Mouse (Mus musculus) lung, embryonic 16.5 days (tissue): Measurements from ENCODE around the gene Rad51b. TPM values are rescaled to one million over a fixed set of nuclear protein-coding genes. Genes with fewer than 3 reads are reported as not detected.
A peak's percentile ranks its signal among the peaks of the same experiment; 100 is the strongest.

Experiments
- ATAC-seq: fragments of 200-750 bp; cut with Nextera tagmentation; 2 replicates; pipeline ENCODE4 v1.8.0; 2017; ENCODE audit warnings: low read depth, mild to moderate bottlenecking, moderate library complexity
- H3K27ac ChIP-seq: fragments of 300-500 bp; sonication (generic); 2 replicates; pipeline ENCODE4 v1.5.1; 2014; ENCODE audit warnings: mild to moderate bottlenecking, control low read depth, low read length
- H3K27me3 ChIP-seq: fragments of 300-500 bp; sonication (generic); 2 replicates; pipeline ENCODE4 v1.6.1; 2014; ENCODE audit warnings: low read depth, low read length, mixed read lengths; ENCODE audit not compliant: control insufficient read depth, insufficient read depth
- H3K36me3 ChIP-seq: fragments of 300-500 bp; sonication (generic); 2 replicates; pipeline ENCODE4 v1.6.1; 2014; ENCODE audit warnings: low read length; ENCODE audit not compliant: control insufficient read depth, insufficient read depth
- H3K4me1 ChIP-seq: fragments of 300-500 bp; sonication (generic); replicated peaks from 2 replicates; pipeline ENCODE4 v1.6.1; 2014; ENCODE audit warnings: low read length, mixed read lengths; ENCODE audit not compliant: control insufficient read depth, insufficient read depth
- H3K4me2 ChIP-seq: fragments of 300-500 bp; sonication (generic); 2 replicates; pipeline ENCODE4 v1.6.1; 2014; ENCODE audit warnings: low read depth, low read length, control low read depth
- H3K4me3 ChIP-seq: fragments of 300-500 bp; sonication (generic); 2 replicates; pipeline ENCODE4 v1.5.1; 2014; ENCODE audit warnings: mild to moderate bottlenecking, low read length, control low read depth
- H3K9ac ChIP-seq: fragments of 300-500 bp; sonication (generic); 2 replicates; pipeline ENCODE4 v1.6.1; 2014; ENCODE audit warnings: low read length, control low read depth
- H3K9me3 ChIP-seq: fragments of 300-500 bp; sonication (generic); 2 replicates; pipeline ENCODE4 v1.6.1; 2016; ENCODE audit warnings: low read length; ENCODE audit not compliant: control insufficient read depth
- WGBS: fragments of 180-500 bp; shearing (Covaris S2); extraction: QIAGEN DNeasy Blood & Tissue Kit; methylation state at CpG from one replicate; pipeline ENCODE4 v1.1.7; 2014; 5-methylcytosine and 5-hydroxymethylcytosine counted together
- polyA plus RNA-seq: library from polyadenylated mRNA; unstranded; fragments of >200 nt; fragmentation: Nextera tagmentation; extraction: Ambion mirVana; gene quantifications from 2 replicates; pipeline ENCODE4 v1.2.1, GENCODE M21; 2015

Gene Rad51b
- polyA plus RNA-seq, 1 experiment from 2014 or later, result 7.6 TPM

DNA sequence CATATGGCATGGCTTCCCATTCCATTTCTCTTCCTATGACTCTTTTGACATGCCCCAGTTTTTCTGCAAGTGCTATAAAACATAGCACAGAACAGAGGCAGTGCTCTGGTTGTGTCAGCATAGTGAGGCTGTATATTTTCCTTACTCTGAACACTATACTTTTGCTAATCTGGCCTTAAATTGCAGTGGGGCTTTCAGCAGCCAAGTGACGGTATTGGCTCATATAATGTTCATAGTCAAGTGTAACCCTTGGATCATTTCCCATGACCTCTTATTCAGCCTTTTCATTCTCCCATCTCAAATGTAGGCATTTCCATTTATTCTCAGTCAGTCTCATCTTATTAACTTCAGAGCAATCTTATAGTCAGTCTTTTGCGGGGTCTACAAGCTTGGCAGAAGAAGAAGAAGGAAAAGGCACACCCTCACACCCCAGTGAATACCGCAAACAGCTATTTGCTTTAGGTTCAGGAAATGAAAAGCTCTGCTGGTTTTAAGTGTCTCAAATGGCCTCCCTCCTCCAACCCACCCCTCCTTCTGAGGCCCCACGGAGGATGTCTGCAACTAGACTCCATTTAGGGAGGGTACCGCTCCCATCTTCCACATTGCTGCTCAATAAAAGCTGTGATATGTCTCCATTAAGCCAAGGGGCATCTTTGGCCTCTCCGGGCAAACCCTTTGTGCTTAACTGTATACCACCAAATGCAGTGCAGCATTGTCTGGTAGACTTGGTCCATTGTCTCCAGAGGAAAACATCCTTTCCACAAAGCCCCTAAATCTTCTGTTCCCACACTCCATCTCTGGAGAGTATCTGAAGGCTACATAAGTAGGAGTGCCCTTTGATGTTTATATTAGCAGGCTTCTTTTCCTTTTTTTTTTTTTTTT, 277.3 kb downstream of the Rad51b start:
- H3K4me3 ChIP-seq, result no peak overlapping the region
- WGBS, result 61% methylated on average over 6 of the region's 6 CpGs
- H3K27me3 ChIP-seq, result no peaks in the 10 kb centered on the region
- H3K9ac ChIP-seq, result no peak overlapping the region
- no peaks in the 10 kb centered on the region; the same call in 1 of the 2 replicates for H3K9me3 ChIP-seq
- no peaks in the 10 kb centered on the region for H3K36me3 ChIP-seq
- peaks cover 6% of the 10 kb centered on the region; the same call in 1 of the 2 replicates for H3K4me1 ChIP-seq
- ATAC-seq, result no peak; the same call in 1 of the 2 replicates
- H3K4me2 ChIP-seq, result no peak overlapping the region
- H3K27ac ChIP-seq, result peak overlapping the region; percentile 66

DNA sequence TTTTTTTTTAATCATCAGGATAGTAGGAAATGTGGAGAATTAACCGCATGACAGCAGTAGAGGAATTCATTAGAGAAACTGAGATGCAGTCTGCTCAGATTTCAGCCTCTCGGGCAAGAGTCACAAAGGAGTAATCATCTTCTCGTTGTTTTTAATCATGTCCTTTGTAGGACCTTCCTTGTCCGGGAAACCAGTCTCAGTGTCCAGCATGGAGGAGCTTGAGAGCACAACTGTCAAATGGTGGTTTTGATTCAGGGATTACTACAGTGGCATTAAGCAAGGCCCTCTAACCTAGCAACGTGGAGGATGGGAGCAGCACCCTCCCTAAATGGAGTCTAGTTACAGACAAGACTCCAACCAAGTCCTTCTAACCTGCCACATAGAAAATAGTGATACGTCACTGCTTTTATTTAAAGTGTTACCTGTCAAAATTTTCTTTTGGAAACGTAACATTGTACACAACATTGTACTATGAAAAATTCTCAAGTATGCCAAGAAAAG, 278.0 kb downstream of the Rad51b start:
- ATAC-seq, result no peak
- H3K27ac ChIP-seq, result no peak overlapping the region
- WGBS, result 84% methylated on average over 7 of the region's 7 CpGs

DNA sequence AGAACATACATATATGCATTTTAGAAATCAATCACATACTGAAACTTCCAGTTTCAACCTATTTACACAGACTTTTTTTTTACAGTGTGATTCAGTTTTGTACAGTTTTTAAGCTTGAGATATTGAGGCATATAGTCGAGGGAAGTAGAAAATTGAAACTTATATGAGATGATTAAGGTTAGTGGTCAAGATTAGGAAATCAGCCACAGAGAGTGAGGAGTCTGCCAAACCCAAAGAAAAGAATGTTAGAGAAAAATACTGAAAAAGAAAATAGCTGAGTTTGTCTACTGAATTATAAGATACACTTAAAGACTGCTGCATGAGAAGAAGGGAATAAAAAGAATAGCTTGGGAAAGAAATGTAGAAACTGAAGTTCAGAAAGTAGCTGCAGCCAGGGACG, 280.4 kb downstream of the Rad51b start:
- 89% methylated on average over 2 of the region's 2 CpGs for WGBS

More for the DNA sequence above, 278.0 kb downstream of the Rad51b start:
- H3K36me3 ChIP-seq, result no peaks in the 10 kb centered on the region
- no peak overlapping the region for H3K4me3 ChIP-seq
- H3K27me3 ChIP-seq, result no peaks in the 10 kb centered on the region
- no peak overlapping the region for H3K4me2 ChIP-seq
- H3K9me3 ChIP-seq, result no peaks in the 10 kb centered on the region; the same call in 1 of the 2 replicates
- H3K9ac ChIP-seq, result no peak overlapping the region
- H3K4me1 ChIP-seq, result peaks cover 11% of the 10 kb centered on the region; the same call in 1 of the 2 replicates

DNA sequence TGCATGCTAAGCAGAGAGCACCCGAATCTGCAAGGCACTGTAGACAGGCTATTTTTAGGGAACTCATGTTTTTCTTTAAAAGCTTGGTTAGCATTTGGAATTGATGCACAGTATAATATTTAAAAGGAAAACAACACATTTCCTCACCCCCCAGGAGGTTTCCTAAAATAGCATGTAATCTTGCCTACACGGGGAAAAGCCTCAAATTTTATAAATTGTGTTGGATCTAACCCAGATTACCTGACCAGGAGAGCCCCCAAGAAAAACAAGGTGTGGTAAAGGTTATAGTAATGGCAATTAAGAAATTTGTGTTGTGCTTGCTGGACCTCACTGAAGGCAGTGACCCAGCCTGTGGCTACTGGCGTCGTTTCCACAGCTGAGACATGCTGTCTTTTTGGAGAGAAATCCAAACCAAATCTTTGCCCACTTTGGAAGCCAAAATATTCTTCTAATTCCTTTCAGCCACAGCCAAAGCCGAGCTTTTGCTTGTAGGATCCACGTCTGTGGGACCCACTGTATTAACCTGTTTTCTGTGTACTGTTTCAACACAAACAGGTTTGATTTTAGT, 282.0 kb downstream of the Rad51b start:
- Histone ChIP-seq H3K27me3 (no peaks in the 10 kb centered on the region), H3K4me3 (no peak overlapping the region), H3K36me3 (no peaks in the 10 kb centered on the region), H3K4me2 (no peak overlapping the region), H3K9ac (no peak overlapping the region), H3K9me3 (no peaks in the 10 kb centered on the region), H3K27ac (peak overlapping the region; percentile 62), H3K4me1 (peaks cover 14% of the 10 kb centered on the region; the same call in 1 of the 2 replicates)
- 74% methylated on average over 6 of the region's 6 CpGs for WGBS
- ATAC-seq, result no peak

More for the DNA sequence above, 280.4 kb downstream of the Rad51b start:
- H3K4me2 ChIP-seq, result no peak overlapping the region
- H3K27ac ChIP-seq, result no peak overlapping the region
- ATAC-seq, result no peak
- H3K9ac ChIP-seq, result no peak overlapping the region
- H3K4me3 ChIP-seq, result no peak overlapping the region
- no peaks in the 10 kb centered on the region for H3K36me3 ChIP-seq
- no peaks in the 10 kb centered on the region for H3K9me3 ChIP-seq
- H3K4me1 ChIP-seq, result peaks cover 14% of the 10 kb centered on the region; the same call in 1 of the 2 replicates
- H3K27me3 ChIP-seq, result no peaks in the 10 kb centered on the region

DNA sequence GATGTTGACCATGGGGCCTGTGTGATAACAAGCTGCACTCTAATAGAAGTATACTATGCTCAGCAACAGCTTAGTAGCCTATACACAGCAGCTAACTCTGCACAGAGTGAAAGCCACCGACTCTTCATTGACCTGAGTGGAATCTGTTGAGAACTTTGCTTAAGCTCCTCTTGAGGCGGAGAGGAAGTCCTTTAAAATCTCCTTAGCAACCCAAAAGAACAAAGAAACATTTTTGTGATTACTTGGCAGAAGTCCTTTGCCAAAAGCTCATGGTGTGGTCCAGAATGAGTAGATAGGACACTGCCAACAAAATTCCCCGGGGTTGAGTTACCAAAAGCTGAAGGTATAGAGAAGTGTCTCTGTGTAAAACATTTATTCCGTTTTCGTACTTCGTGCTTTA, 282.8 kb downstream of the Rad51b start:
- no peaks in the 10 kb centered on the region for H3K27me3 ChIP-seq
- H3K36me3 ChIP-seq, result no peaks in the 10 kb centered on the region
- 0 out of 2 replicates have a peak overlapping the region, but pooled peaks have one; percentile 7 for H3K4me2 ChIP-seq
- 52% methylated on average over 6 of the region's 6 CpGs for WGBS
- H3K4me3 ChIP-seq, result no peak overlapping the region
- H3K9me3 ChIP-seq, result no peaks in the 10 kb centered on the region
- no peak overlapping the region for H3K9ac ChIP-seq
- H3K4me1 ChIP-seq, result peaks cover 8% of the 10 kb centered on the region; the same call in 1 of the 2 replicates
- ATAC-seq, result peak; percentile 88
- H3K27ac ChIP-seq, result peak overlapping the region; percentile 80

DNA sequence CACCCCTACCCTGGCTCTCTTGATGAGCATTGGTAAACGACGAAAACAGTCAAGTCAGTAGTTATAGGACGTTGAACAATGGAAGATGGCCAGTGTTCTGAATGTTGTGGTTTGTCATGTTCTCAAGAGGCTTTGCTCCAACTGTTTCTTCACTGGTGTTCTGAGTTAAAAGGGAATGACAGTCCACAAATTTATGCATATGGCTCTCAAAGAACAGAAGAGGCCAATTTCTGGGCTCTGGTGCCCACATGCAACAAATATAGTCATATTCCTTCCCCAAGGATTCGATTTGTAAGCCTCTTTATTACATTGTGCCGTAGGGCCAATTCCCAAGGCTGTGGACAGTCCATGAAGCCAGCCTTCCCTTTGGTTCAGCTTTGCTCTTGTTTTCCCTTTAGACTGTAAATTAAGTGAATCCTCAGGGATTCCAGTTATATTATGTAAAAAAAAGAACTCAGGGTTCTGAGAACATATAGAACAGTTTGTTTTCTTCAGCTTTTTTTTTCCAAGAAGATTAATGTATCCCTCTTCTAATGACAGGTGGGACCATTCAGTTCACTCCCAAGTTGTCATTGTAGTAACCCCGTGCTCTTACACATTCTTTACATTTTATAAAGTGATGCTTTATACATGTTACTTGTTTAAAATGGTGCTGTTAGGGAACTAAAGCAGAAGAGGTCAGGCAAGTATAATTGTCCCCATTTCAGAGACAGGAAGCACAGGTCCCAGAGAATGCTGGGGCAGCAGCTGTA, 287.6 kb downstream of the Rad51b start:
- Histone ChIP-seq H3K27me3 (no peaks in the 10 kb centered on the region), H3K9ac (no peak overlapping the region), H3K36me3 (no peaks in the 10 kb centered on the region), H3K4me3 (no peak overlapping the region), H3K4me2 (no peak overlapping the region), H3K27ac (no peak overlapping the region; the same call in 1 of the 2 replicates), H3K4me1 (peaks cover 4% of the 10 kb centered on the region; the same call in 1 of the 2 replicates), H3K9me3 (no peaks in the 10 kb centered on the region)
- peak; percentile 17; the same call in 1 of the 2 replicates for ATAC-seq
- 78% methylated on average over 6 of the region's 6 CpGs for WGBS

DNA sequence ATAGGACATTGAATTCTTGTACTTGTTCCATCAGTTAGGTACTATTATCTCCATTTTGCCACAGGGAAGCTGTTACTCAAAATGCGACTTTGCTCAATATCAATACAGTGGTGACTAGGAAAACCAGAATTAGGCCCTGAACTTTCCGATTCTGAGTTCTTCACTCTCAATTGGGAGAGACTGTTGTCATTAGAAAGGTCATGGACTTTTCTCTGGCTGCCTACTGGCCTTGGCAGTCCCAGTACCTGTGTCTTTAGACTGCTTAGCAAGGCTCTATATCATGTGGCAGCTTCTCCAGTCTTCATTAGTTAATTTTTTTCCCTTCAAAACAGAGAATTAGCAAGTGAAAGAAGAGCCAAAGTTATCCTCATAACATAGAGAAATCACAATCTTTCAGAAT, 288.3 kb downstream of the Rad51b start:
- Histone ChIP-seq H3K4me3 (no peak overlapping the region), H3K27ac (no peak overlapping the region), H3K4me1 (no peaks in the 10 kb centered on the region; the same call in 1 of the 2 replicates), H3K36me3 (no peaks in the 10 kb centered on the region), H3K27me3 (no peaks in the 10 kb centered on the region), H3K9ac (no peak overlapping the region), H3K4me2 (no peak overlapping the region), H3K9me3 (no peaks in the 10 kb centered on the region)
- no peak for ATAC-seq
- WGBS, result 83% methylated on average over 2 of the region's 2 CpGs

DNA sequence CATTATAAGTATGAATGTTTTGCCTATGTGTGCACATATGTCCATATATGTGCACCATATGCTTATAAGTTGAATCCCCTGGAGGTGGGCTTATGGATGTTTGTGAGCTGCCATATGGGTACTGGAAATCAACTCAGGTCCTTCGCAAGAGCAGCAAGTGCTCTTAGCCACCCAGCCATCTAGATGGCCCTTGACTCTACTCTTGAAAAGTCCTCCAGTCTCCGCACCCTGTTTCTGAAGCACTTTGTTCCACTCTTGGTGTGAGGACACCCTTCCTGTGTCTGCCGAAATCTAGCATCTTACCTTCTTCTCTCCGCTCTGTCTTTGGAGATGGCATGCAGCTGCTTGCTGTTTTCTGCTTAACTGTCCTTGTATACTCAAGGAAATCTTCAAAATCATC, 291.7 kb downstream of the Rad51b start:
- Histone ChIP-seq H3K4me2 (no peak overlapping the region), H3K36me3 (no peaks in the 10 kb centered on the region), H3K9ac (no peak overlapping the region), H3K4me1 (no peaks in the 10 kb centered on the region; the same call in 1 of the 2 replicates), H3K27me3 (no peaks in the 10 kb centered on the region), H3K27ac (no peak overlapping the region), H3K4me3 (no peak overlapping the region), H3K9me3 (no peaks in the 10 kb centered on the region)
- peak; percentile 31; the same call in 1 of the 2 replicates for ATAC-seq
- WGBS, result 72% methylated on average over 4 of the region's 4 CpGs
